Mouse (Mus musculus) cortical plate, adult 2 months (tissue): ENCODE results near the gene Sez6.

ENCODE experiments used
- CTCF ChIP-seq: fragments of 200-500 bp; IDR thresholded peaks from 2 replicates; pipeline ENCODE4 v1.5.1; 2011; ENCODE audit warnings: mild to moderate bottlenecking, control low read depth, low read length; ENCODE audit not compliant: insufficient read depth; ENCODE audit errors: extremely low read depth
- POLR2A ChIP-seq: fragments of 200-500 bp; IDR thresholded peaks from 2 replicates; pipeline ENCODE4 v1.6.1; 2011; ENCODE audit warnings: mild to moderate bottlenecking, low read length, control low read depth; ENCODE audit not compliant: insufficient read depth; ENCODE audit errors: extremely low read depth

DNA sequence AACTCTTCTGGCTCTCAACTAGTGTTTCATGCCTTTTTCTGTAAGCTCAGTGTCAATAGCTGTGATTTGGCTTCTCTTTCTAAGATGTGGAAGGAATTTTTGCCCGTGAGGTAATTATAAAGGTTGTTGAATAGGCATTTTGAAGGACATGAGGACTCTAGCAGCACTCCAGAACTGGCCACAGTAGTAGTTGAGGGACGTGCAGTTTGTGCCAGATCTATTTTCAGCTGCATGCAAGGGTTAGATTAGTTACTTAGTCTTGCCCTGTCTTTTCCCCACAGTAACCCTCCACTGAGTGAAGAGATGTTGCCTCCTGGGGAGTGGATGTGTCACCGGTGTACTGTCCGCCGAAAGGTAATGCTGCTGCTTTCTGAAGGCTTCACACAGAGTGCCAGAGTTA lies 75.8 kb downstream of the Sez6 start:
- TF ChIP-seq POLR2A: no peak
- no peak for TF ChIP-seq CTCF
